9 mouse cellular contexts compared by ENCODE assay signal in the genomic region with DNA sequence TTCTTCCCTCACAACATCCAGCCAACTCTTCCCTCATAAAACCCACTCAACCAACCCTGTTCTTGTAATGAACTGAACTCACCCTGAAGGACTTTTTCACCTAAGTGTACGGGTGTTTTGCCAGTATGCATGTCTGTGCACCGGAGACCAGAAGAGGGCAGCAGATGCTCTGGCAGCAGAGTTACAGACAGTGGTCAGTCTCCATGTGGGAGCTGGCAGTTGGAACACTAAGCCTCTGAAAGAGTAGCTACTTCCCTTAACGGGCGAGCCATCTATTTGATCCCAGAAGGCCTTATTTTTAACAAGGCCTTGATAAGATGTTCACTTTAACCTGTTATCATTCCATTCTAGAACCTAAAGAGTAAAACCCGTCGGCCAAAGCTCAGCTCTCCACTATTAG. TPM values are rescaled to one million over a fixed set of nuclear protein-coding genes. Genes with fewer than 3 reads are reported as not detected.
DNase-seq lines count a peak whose midpoint lies in the region; ATAC-seq and TF ChIP-seq lines count a peak whose summit lies in the region.
"Had no signal": no experiment of that assay in that cellular context is flagged by ENCODE, and none has a peak within 500 bp of the region (broad histone marks: within the 10 kb centered on the region; RNA-seq: fewer than 3 reads in every experiment).

No protein-coding gene starts in this region.

- no peak overlapping the region for H3K4me2 ChIP-seq in intestine, embryonic 14.5 days (ENCODE audit: low read length)
- H3K4me2 ChIP-seq in liver, embryonic 15.5 days, result no peak overlapping the region

- no peak overlapping the region for H3K27ac ChIP-seq in embryonic fibroblast, embryonic 13.5 days (ENCODE audit: insufficient read depth, low read length)
- no peak overlapping the region for H3K27ac ChIP-seq in intestine, embryonic 14.5 days (ENCODE audit: low read depth)
- no peak overlapping the region for H3K27ac ChIP-seq in liver, embryonic 15.5 days (replicated peaks)
- H3K27ac ChIP-seq: macrophage had no signal

- WGBS in intestine, embryonic 14.5 days, result 71% methylated on average over 6 of the region's 6 CpGs
- WGBS in liver, embryonic 15.5 days (ENCODE audit: insufficient replicate concordance), result 49% methylated on average over 6 of the region's 6 CpGs

- H3K4me1 ChIP-seq in embryonic fibroblast, embryonic 13.5 days (ENCODE audit: control insufficient read depth, insufficient read depth, low read length), result peaks cover 6% of the 10 kb centered on the region; the same call in 1 of the 2 replicates
- H3K4me1 ChIP-seq in intestine, embryonic 14.5 days (replicated peaks; ENCODE audit: control insufficient read depth, insufficient read depth, low read length), result no peaks in the 10 kb centered on the region
- H3K4me1 ChIP-seq in liver, embryonic 15.5 days (replicated peaks), result peaks cover 46% of the 10 kb centered on the region

- H3K36me3 ChIP-seq in intestine, embryonic 14.5 days (ENCODE audit: control insufficient read depth, insufficient read depth, low read length), result peaks cover 60% of the 10 kb centered on the region
- peaks cover 64% of the 10 kb centered on the region for H3K36me3 ChIP-seq in liver, embryonic 15.5 days (replicated peaks)

- ATAC-seq in intestine, embryonic 14.5 days (replicated peaks; ENCODE audit: low FRiP score, low TSS enrichment, low read depth), result peak; percentile 44; the same call in 1 of the 2 replicates
- peak; percentile 51 for ATAC-seq in liver, embryonic 15.5 days (ENCODE audit: insufficient read depth)
- no peak for ATAC-seq in monocyte, adult 5-6 weeks (replicated peaks; ENCODE audit: insufficient number of reproducible peaks, low FRiP score, low TSS enrichment, poor library complexity, severe bottlenecking)

- TF ChIP-seq POLR2A in embryonic fibroblast, embryonic 13.5 days (IDR thresholded peaks at IDR 0.05; ENCODE audit: low read depth, low read length), result no peak; the same call in 1 of the 2 replicates

- DNase-seq in ovary, adult 18-20 months (ENCODE audit: low spot score), result peak; percentile 15
- no peak for DNase-seq in ovary, postnatal 10 days (ENCODE audit: low spot score)
- peak; percentile 68 for DNase-seq in adipocyte (ENCODE audit: low spot score)
- no peak for DNase-seq in intestine, embryonic 14.5 days (ENCODE audit: low spot score)
- peak; percentile 27 for DNase-seq in ovary, postnatal 14 days (ENCODE audit: low spot score)

- no peaks in the 10 kb centered on the region for H3K27me3 ChIP-seq in intestine, embryonic 14.5 days (replicated peaks; ENCODE audit: control insufficient read depth, insufficient read depth, low read length)
- H3K27me3 ChIP-seq in liver, embryonic 15.5 days, result no peaks in the 10 kb centered on the region

- H3K4me3 ChIP-seq in embryonic fibroblast, embryonic 13.5 days (ENCODE audit: insufficient read depth, low read length), result no peak overlapping the region
- no peak overlapping the region for H3K4me3 ChIP-seq in intestine, embryonic 14.5 days (ENCODE audit: low read depth, low read length)
- no peak overlapping the region for H3K4me3 ChIP-seq in liver, embryonic 15.5 days (replicated peaks)

- no peak overlapping the region for H3K9ac ChIP-seq in intestine, embryonic 14.5 days (ENCODE audit: low read length)
- H3K9ac ChIP-seq in liver, embryonic 15.5 days, result no peak overlapping the region

- peak; percentile 87 for TF ChIP-seq CTCF in embryonic fibroblast, embryonic 13.5 days (IDR thresholded peaks at IDR 0.05; ENCODE audit: borderline replicate concordance, insufficient read depth, low read length)

- H3K9me3 ChIP-seq in intestine, embryonic 14.5 days (ENCODE audit: control insufficient read depth, low read length), result no peaks in the 10 kb centered on the region
- no peaks in the 10 kb centered on the region for H3K9me3 ChIP-seq in liver, embryonic 15.5 days (replicated peaks)

RNA-seq across cellular contexts. Expression of gene Msh4, which starts 1.4 kb away (rescaled TPM):
- polyA plus RNA-seq in embryonic fibroblast, embryonic 13.5 days (2011; ENCODE audit: insufficient read length, low read depth, missing spikeins), result 0.27 and 0.32 TPM in 2 replicates
- 0.05 and 0.13 TPM in 2 replicates for polyA plus RNA-seq in intestine, embryonic 14.5 days (2014; fragmentation: Nextera tagmentation; extraction: Ambion mirVana)
- 0.03 TPM in 1 of 2 replicates, not detected in the other for polyA plus RNA-seq in liver, embryonic 15.5 days (2015; fragmentation: Nextera tagmentation; extraction: Ambion mirVana)
- total RNA-seq in monocyte, adult 5-6 weeks (2017), result 0.19 TPM in 1 of 3 replicates, not detected in the others
- polyA plus RNA-seq: macrophage had no signal

RNA-seq across cellular contexts. Expression of gene Rabggtb, which starts 8.2 kb away (rescaled TPM):
- 66.8 and 71.9 TPM in 2 replicates for polyA plus RNA-seq in embryonic fibroblast, embryonic 13.5 days (2011; ENCODE audit: insufficient read length, low read depth, missing spikeins)
- 61.8 and 64.1 TPM in 2 replicates for polyA plus RNA-seq in intestine, embryonic 14.5 days (2014; fragmentation: Nextera tagmentation; extraction: Ambion mirVana)
- 36.6 and 38.2 TPM in 2 replicates for polyA plus RNA-seq in liver, embryonic 15.5 days (2015; fragmentation: Nextera tagmentation; extraction: Ambion mirVana)
- 66.2 to 71.0 TPM (median 70.0 TPM) in 3 replicates for total RNA-seq in monocyte, adult 5-6 weeks (2017)

RNA-seq across cellular contexts. Expression of gene Acadm, which starts 39.8 kb away (rescaled TPM):
- 54.6 and 62.2 TPM in 2 replicates for polyA plus RNA-seq in embryonic fibroblast, embryonic 13.5 days (2011; ENCODE audit: insufficient read length, low read depth, missing spikeins)
- 82.6 and 84.6 TPM in 2 replicates for polyA plus RNA-seq in intestine, embryonic 14.5 days (2014; fragmentation: Nextera tagmentation; extraction: Ambion mirVana)
- 82.5 and 101 TPM in 2 replicates for polyA plus RNA-seq in liver, embryonic 15.5 days (2015; fragmentation: Nextera tagmentation; extraction: Ambion mirVana)
- 105 to 153 TPM (median 144 TPM) in 3 replicates for total RNA-seq in monocyte, adult 5-6 weeks (2017)

Comparison
In these comparisons a context has a peak if more than half of its experiments do, and no peak if none do; other contexts are left out.
1. DNase-seq: peak in ovary, adult 18-20 months (single experiment), adipocyte (single experiment) and ovary, postnatal 14 days (single experiment); none in ovary, postnatal 10 days (single experiment) and intestine, embryonic 14.5 days (single experiment).